Mouse (Mus musculus) lung, postnatal 25 days (tissue): ENCODE measurements around the gene Lrch2.
A peak's percentile ranks its signal among the peaks of the same experiment; 100 is the strongest.
"Not testable (repeated sequence)": the region's sequence is repeated elsewhere in the genome, so short reads cannot be mapped to it uniquely, and the experiment has no call there.

Experiments used
- DNase-seq: peaks from one replicate; pipeline ENCODE4 v3.0.0; 2022; ENCODE audit warnings: low spot score

Lrch2 gene

DNA sequence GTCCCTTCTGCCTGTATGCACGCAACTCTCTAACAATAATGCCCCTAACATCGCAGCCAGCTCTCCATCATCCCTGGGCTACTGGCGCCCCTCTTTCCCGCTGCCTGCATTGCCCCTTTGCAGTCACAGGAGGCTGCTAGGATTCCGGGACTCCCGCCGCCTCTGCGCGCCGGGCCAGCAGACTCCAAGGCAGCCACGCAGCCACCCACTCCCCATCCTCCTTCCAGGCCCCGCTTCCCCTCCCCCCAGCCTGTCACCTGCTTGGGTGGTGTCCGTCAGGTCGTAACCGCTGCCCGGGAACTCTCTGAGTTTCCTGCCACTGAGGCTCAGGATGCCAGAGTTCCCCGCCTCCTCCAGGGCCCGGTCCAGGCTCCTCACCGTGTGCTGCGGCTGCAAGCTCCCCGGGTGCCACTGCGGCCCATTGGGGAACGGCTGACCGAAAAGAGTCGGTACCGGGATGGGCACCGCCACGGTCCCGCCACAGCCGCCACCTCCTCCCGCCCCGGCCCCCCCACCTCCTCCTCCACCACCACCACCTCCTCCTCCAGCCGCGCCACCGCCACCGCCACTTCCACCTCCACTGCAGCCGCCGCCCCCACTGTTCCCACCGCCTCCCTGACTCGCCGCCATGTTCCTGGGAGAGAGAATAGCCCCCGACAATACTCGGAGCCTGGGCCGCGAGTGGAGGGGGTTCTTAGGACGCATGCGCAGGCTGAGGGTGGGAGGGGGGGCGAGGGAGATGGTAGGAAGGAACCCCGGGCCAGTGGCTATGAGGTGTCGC, at the start of gene Lrch2:
Gene Lrch2 (minus strand): TSS at position 661 of the 781 bp plus-strand sequence.
- no peak for DNase-seq

- DNase-seq, result no peak
Measured at GRCm38 (mm10) chrX:147540934-147541870, 12.7 kb downstream of the Lrch2 start.

DNA sequence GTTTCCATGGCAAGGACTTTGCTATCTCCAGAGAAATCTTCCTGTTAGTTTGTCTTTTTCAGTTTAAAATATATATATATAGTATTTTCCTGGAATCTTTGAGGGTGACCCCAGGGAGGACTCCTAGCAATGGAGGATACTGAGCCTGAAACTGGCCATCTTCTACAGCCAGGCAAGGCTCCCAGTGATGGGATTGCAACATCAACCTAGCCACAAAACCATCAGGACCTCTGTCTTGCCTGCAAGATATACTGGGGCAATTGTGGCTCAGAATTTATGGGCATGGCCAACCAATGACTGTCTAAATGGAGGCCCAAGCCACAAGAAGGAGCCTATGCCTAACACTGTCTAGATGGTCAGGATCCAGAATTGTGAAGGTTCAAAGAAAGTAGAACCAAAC, 15.5 kb downstream of the Lrch2 start:
- DNase-seq, result no peak

DNA sequence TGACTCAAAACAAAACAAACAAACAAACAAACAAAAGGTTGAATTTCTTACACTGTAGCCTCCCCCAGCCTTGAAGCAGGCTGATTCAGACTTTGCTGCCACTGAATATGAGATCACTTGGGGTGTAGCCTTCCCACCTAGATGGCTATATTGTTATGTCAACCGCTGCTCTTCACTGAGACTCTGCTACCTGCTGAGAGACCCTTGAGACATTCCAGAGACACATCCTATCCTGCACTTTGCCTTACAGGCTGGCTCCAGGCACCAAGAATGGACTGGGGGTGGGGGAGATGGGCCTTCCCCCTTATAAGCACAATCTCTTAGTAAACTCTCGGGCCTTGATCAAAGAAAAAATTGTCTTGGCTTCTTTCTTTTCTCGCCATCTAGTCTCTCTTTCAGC, 16.8 kb downstream of the Lrch2 start:
- DNase-seq, result not testable (repeated sequence)

- DNase-seq, result no peak
Measured at GRCm38 (mm10) chrX:147535616-147536015, 18.3 kb downstream of the Lrch2 start.

DNA sequence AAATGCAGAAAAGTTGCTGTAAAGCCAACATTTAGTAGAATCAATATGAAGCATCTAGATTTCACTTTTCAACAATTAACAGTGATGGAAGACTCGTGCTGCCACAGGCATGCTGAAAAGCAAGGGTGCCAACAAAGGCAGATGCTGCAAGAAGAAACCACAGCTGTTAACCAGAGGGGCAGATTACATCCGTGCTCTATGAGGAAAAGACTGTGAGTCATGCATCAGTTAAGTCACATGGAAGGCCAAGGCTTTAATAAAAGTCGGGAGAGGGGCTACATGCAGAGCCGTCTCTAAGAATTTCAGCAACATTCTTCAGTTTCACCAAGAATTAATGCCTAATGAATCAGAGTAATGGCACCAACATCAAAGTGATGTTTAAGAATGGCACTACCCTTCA, 22.2 kb downstream of the Lrch2 start:
- DNase-seq, result no peak

DNA sequence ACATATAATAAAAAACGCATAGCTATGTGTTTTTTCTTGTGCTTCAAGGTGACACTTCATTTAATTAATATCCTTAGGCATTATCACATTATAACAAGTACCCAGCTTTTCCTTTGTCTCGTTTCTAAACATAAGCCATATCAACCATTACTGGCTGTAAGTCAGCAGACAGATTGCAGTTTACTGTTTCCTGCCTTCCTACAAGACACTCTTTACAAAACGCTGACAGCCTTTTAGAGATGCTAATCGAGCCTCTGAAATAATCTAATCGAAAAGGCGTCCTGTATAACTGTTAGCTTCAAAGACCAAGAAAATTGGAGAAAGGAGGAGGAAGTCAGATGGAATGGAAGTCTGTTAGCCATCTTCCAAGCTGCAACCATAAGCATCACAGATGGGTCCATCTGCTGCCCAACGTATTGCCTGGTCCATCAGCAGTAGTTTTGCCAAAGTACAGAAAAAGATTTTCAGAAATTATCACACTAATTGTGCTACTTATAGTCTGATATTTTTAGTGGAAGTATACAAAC, 26.2 kb downstream of the Lrch2 start:
- no peak for DNase-seq

- DNase-seq, result no peak
Measured at GRCm38 (mm10) chrX:147489551-147489950, 64.3 kb downstream of the Lrch2 start.

- DNase-seq, result not testable (repeated sequence)
Measured at GRCm38 (mm10) chrX:147453610-147454009, 100.3 kb downstream of the Lrch2 start, which contains the start of gene Vmn1r239-ps. Gene Vmn1r239-ps (minus strand): TSS chrX:147453710.

DNA sequence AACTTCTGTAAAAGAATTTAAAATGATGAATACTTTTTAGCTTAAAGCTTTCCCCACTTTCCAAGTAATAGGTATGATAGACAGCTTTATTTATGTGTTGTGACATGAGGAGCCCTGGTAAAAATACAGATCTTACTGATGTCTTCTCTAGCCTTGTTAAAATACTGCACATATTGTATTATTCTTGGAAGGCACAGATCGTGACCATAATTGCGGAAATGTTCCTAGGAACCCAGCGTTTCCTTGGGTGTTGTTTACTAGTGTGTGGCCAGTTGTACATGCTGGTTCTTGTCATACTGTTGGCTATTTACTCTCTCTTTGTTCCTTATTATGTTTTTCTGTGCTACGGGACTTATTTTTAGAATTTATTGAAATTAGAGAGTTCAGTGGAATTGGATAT, 110.5 kb downstream of the Lrch2 start:
- DNase-seq, result no peak

DNA sequence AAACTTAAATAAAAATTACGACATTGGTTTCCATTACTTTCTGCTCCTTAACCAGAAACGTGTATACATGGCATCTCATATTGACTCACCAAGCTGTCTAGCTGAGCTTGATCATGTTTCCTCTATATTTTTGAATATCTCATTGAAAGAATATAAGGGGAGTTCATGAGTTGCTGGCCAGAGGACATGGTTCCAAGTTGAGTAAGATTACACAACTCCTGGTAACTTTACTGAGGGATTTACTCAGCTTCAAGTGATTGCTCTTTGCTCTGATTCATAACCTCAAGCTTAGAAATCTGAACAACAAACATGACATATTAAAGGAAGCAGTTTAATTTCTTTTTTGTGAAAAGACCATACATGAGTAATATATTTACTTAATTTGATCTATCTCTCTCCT, 118.5 kb downstream of the Lrch2 start:
- DNase-seq, result no peak

GRCm38 (mm10) chrX:147429753-147430152, 124.1 kb downstream of the Lrch2 start:
- DNase-seq, result peak; percentile 50

- no peak for DNase-seq
Measured at GRCm38 (mm10) chrX:147429129-147429528, 124.8 kb downstream of the Lrch2 start, which contains the start of gene Il13ra2. Gene Il13ra2 (minus strand): TSS chrX:147429192.
